Comparison of ENCODE assay signal across 20 mouse cellular contexts in genomic region chr11:55105389-55105788, GRCm38 (mm10). TPM values are rescaled to one million over a fixed set of nuclear protein-coding genes. Genes with fewer than 3 reads are reported as not detected.
"Had no signal": no experiment of that assay in that cellular context is flagged by ENCODE, and none has a peak within 500 bp of the region (broad histone marks: within the 10 kb centered on the region; RNA-seq: fewer than 3 reads in every experiment).

No protein-coding gene starts in this region.

- DNase-seq: left cerebral cortex, postnatal 4 days; lung, postnatal 14 days; midbrain, embryonic 14.5 days; spleen, adult 18-20 months; thymus, postnatal 36 days had no signal

- H3K9me3 ChIP-seq: hindbrain, embryonic 13.5 days; limb, embryonic 13.5 days; lung, embryonic 15.5 days; midbrain, embryonic 10.5 days; neural tube, embryonic 15.5 days; stomach, embryonic 15.5 days had no signal

- H3K9ac ChIP-seq: hindbrain, embryonic 13.5 days; limb, embryonic 13.5 days; liver, embryonic 14.5 days; lung, embryonic 15.5 days; neural tube, embryonic 15.5 days; stomach, embryonic 15.5 days had no signal

- ATAC-seq: hindbrain, postnatal 0 days had no signal

- H3K4me1 ChIP-seq: stomach, embryonic 15.5 days had no signal

- H3K27ac ChIP-seq: hindbrain, embryonic 13.5 days; hindbrain, postnatal 0 days; limb, embryonic 13.5 days; liver, embryonic 14.5 days; lung, embryonic 15.5 days; midbrain, embryonic 10.5 days; neural tube, embryonic 15.5 days; stomach, embryonic 15.5 days had no signal

- H3K4me2 ChIP-seq: hindbrain, embryonic 13.5 days; limb, embryonic 13.5 days; lung, embryonic 15.5 days; neural tube, embryonic 15.5 days; stomach, embryonic 15.5 days had no signal

- H3K27me3 ChIP-seq: hindbrain, embryonic 13.5 days; limb, embryonic 13.5 days; lung, embryonic 15.5 days; neural tube, embryonic 15.5 days; stomach, embryonic 15.5 days had no signal

- H3K4me3 ChIP-seq: hindbrain, embryonic 13.5 days; limb, embryonic 13.5 days; lung, embryonic 15.5 days; midbrain, embryonic 10.5 days; myocyte; neural tube, embryonic 15.5 days; stomach, embryonic 15.5 days had no signal

- H3K36me3 ChIP-seq: lung, embryonic 15.5 days had no signal

RNA-seq across cellular contexts. Expression of gene Ccdc69, which starts 27.5 kb away (rescaled TPM):
- total RNA-seq: hindbrain, postnatal 0 days; layer of hippocampus, postnatal 14 days; left cerebral cortex, postnatal 4 days had no signal

RNA-seq across cellular contexts. Expression of gene Slc36a3, which starts 46.1 kb away (rescaled TPM):
- total RNA-seq: hindbrain, postnatal 0 days; layer of hippocampus, adult 8-10 months; layer of hippocampus, postnatal 14 days; left cerebral cortex, adult 18-20 months; left cerebral cortex, postnatal 10 days; left cerebral cortex, postnatal 4 days had no signal
- polyA plus RNA-seq: hindbrain, embryonic 13.5 days; hindbrain, postnatal 0 days; intestine, embryonic 14.5 days; limb, embryonic 13.5 days; liver, embryonic 14.5 days; lung, embryonic 15.5 days; midbrain, embryonic 10.5 days; midbrain, embryonic 14.5 days; myocyte; neural tube, embryonic 11.5 days; neural tube, embryonic 15.5 days had no signal
